Mouse (Mus musculus) neural tube, embryonic 10.5 days (tissue): ENCODE measurements around the gene Wfdc3.
"Not testable (repeated sequence)": the region's sequence is repeated elsewhere in the genome, so short reads cannot be mapped to it uniquely, and the experiment has no call there.

ENCODE experiments used
- DNase-seq: peaks from one replicate; pipeline ENCODE4 v3.0.0-alpha.2; 2017; ENCODE audit warnings: low spot score; ENCODE audit errors: extremely low spot score

Gene Wfdc3

DNA sequence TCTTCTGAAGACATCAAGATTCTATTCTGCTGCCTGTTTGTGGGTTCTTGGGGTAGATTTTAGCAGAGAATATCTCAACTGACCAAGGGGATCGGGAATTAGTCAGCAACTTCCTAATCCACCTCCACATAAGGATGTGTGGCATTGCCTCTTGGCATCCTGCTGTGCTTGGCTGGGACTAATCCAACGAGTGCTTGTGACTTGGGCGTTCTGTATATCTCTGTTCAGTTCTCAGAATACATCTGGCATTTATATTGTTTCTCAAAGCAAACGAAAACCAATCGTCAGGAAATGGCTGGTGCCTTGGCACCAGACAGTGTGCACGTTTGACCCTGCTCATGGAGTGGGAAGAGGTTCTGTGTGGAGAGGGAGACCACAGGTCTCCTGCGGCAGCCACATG is 5.9 kb downstream of the Wfdc3 start:
- no peak for DNase-seq

DNA sequence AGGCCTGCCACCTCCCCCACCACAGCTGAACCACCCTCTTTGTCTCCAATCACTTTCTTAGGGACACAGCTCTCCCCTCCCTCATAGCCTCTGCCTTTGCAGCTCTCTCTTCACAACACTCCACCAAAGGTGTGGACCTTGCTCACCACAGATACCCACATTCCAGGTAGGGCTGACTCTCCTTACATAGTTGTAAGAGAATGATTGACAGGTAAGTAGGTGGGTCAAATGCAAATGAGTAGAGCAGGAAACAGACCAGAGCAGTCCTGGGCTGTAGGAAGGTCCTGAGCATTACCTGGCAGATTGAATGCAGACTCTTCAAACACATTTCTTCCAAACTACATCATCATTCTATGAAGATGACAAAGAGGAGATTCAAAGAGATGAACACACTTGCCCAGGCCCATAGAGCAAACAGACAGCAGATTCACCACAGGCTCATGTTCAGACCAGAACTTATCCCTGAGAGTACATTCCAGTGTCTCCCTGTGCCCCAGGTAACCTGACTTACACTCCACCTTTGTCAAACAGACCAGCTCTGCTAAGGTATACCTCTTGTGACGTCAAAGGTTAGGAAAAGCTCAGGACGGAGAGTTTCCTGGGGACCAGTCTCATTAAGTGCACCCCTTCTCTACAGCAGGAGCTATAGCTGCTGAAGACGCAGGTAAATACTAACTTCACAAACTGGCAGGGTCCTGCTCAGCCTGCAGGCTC is 8.2 kb downstream of the Wfdc3 start:
- DNase-seq, result no peak

DNA sequence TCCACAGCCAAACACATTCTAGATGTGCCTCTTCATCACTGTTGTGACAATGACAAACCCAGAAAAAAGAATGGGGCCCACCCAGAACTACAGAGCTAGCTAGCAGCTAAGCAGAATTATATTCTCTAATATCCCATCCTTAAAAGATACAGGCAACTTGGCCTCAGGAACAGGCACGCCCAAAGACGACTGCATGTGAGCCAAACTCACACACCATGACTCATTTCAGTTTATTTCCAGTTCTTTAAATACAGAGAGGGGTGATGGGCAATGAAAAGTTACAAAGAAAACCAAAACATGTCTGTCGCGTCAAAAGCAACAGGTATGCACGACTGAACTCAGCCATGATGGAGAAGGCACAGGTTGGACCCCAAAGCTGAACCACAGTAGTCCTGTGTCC is 10.3 kb downstream of the Wfdc3 start:
- DNase-seq, result no peak

DNA sequence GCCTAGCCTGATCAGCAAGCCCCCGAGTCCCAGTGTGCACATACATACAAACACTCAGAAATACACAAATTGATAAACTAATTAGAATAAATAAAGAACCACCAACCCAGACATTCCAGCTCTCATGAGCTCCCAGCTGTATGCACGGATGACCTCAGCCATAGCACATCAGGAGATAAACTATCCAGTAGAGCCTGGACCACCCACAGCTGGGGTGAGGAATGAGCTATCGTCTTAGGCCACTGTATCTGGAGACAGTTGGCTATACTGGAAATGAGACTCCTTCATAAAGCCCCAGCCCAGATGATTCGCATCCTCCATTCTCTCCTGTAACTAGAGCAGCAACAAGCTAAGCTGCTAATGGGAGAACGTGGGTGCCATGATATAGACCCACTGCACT is 10.9 kb downstream of the Wfdc3 start:
- DNase-seq, result no peak

GRCm38 (mm10) chr2:164733259-164733658 is 12.5 kb downstream of the Wfdc3 start:
- no peak for DNase-seq

GRCm38 (mm10) chr2:164731719-164732118 is 14.0 kb downstream of the Wfdc3 start:
- DNase-seq, result no peak

DNA sequence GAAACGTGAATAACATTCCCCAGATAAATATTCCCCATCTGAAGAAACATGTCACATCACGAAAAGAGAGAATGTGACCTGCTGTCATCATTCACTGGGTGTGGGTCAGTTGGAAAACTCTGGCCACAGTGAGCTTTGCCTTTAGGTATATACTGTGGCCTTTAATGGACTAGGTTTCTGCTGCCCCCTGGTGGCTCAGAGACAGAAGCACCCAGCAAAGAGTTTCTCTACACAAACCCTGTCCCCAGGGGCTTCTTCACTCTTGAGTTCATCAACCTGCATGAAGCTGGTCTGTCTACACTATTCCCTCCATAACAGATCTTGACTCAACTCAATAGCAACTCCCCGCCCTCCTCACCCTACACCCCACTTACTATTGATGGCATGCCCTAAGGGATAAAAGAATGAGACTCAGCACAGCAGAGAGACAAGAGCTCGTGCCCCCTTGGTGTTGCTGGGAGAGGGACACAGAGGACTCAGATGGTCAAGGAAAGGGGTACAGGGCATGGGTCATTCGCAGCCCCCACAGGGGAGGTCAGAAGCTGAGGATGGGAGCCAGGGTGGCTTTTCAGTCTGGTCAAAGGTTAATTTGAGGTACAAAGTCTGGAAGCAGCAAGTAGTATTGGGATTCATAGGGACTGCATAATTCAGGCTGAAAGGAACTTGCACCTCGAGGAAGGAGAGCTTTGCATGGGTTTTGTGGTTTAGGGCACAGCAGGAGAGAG is 19.7 kb downstream of the Wfdc3 start:
- peak; percentile 62 for DNase-seq

DNA sequence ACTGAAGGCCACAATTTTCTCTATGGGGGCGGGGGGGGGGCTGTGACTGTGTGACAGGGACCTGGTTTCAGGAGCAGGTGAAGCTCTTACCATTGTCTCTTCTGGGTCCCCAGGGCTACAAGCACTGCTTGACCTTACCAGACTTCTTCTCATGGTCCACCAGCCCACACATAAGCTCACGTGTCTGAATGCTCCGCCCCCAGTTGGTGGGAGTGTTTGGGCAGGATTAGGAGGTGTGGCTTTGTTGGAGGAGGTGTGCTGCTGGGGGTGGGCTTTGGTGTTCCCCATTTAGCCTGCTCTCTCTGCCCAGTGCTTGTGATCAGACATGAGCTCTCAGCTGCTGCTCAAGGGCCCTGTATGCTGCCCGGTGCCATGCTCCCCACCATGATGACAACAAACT is 22.5 kb downstream of the Wfdc3 start:
- no peak for DNase-seq

- DNase-seq, result not testable (repeated sequence)
Measured at GRCm38 (mm10) chr2:164716194-164716786, 29.4 kb downstream of the Wfdc3 start.

GRCm38 (mm10) chr2:164715005-164715404 is 30.7 kb downstream of the Wfdc3 start, which contains the start of gene Spint5:
Gene Spint5, plus strand, starts transcription at chr2:164715305.
- no peak for DNase-seq

DNA sequence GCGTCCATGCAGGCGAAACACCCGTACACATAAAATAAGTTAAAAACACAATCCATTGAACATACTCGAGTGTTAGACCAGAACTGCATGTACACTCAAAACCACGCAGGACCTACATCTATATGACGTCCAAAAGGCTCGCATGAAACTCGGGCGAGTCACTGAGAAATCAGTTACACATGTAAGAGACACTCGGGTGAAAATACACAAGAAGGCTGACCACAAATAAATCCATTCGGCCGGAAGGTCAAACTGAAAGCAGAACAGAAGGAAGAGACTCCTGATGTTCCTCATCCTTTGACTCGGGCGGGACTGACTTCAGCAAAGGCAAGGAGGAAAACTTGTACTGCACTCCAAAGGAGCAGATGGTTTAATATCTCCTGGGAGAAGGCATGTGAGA is 39.7 kb downstream of the Wfdc3 start:
- no peak for DNase-seq

- DNase-seq, result no peak
Measured at GRCm38 (mm10) chr2:164705328-164705727, 40.4 kb downstream of the Wfdc3 start.

DNA sequence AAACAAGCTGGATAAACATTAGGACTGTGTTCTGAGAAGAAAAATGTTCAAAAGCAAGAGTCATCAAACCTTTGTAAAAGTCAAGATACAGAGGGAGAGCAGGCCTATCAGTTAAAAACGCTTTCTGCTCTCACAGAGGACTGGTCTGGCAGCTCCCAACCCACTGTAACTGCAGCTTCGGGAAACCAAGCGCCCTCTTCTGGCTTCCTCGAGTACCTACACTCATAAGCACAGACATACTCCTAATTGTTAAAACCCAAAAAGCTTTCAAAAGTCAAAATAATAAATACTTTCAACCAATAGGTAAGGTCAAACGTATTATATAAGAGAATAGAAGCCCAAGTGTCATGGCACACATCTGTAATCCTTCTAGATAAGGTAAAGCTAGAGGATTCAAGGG is 41.5 kb downstream of the Wfdc3 start:
- no peak for DNase-seq

DNA sequence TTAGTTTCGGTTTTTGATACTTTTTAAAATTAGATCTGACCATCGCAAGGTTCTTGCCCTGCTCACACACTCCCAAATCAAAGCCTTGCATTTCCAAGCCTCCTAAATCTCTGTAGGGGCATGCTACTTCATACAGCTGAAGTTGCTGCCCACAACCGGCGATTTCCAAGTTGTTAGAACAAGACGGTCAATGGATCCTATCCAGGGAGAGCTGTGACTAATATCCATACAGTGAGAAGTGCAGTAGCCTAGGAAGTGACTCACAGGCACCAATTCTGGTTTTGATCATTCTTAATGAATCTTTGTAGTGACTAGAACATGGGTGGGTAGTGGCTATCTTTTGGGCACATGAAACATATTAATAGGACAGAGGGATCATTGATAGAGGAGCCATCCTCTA is 44.0 kb downstream of the Wfdc3 start:
- no peak for DNase-seq

DNA sequence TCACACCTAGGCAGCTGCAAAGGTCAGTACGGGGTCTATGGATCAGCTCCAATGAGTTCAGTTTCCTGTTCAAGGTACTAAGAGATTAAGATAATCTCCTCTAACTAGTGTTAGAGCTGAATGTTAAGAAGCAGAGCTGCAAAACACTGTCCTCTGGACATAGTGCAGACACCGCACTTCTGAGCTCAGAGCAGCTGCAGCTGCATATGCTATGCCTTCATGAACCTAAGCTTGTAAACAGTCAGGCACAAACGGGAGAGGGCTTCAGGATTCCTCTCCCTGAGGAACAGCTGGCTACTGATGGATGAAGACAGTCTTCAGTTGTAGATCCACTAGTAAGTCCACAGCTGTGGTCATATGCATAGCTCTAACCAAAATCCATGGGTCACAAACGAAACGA is 44.8 kb downstream of the Wfdc3 start:
- DNase-seq, result no peak

DNA sequence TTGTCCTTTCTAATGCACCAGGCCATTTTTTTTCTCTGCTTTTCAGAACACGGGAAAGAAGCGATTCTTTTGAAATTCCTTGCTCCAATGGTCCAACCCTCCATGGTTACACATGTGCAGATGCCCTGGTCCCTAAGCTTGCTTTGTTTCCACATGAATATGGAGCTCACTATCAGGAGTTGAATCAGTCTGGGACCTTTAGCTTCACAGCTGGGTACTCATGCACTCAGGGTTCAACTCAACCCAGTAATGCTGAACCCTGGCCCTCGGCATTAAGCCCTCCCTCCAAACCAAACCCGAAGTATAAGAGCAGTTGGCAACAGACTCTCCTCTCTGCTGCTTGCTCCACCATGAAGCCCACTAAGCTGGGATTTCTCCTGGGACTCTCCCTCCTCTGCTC is 47.5 kb downstream of the Wfdc3 start, which contains the start of gene Spint4:
Spint4 (plus strand) TSS at position 301 of the 400 bp plus-strand sequence.
- no peak for DNase-seq

GRCm38 (mm10) chr2:164684807-164685206 is 60.9 kb downstream of the Wfdc3 start, which contains the start of gene Wfdc13:
Gene Wfdc13, plus strand, starts transcription at chr2:164685107.
- no peak for DNase-seq
